Mouse (Mus musculus): Measurements from ENCODE around the gene Slc4a1.

Slc4a1 gene

DNA sequence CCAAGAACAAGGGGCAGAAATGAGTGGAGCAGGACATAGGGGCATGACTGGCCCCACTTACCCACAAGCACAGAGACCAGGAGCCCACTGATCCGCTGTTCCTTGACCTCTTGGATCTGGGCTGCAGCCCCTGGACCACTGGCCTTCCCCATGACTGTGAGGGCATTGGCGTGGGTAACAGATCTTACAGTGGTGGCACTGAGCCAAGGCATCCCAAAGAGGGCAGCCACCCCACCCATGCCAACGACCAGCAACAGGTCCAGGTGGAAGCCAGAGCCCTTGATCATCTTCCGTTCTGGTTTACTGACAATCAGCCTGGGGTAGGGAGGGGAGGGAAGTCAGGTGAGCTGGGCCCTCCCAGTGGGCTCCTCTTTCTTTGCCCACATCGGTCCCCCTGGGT lies 13.6 kb downstream of the Slc4a1 start:
- DNase-seq (ENCODE audit: extremely low read depth, low read depth, low spot score) = no peak

- no peak for DNase-seq (ENCODE audit: extremely low read depth, low read depth, low spot score)
Observed at GRCm38 (mm10) chr11:102350981-102351523, 15.0 kb downstream of the Slc4a1 start.

- DNase-seq (ENCODE audit: extremely low read depth, low read depth, low spot score) = no peak
Observed at GRCm38 (mm10) chr11:102350416-102350815, 15.6 kb downstream of the Slc4a1 start.

GRCm38 (mm10) chr11:102349189-102349954 lies 16.6 kb downstream of the Slc4a1 start:
- no peak for DNase-seq (ENCODE audit: extremely low read depth, low read depth, low spot score)

- DNase-seq (ENCODE audit: extremely low read depth, low read depth, low spot score) = no peak
Observed at GRCm38 (mm10) chr11:102348771-102349170, 17.2 kb downstream of the Slc4a1 start.

DNA sequence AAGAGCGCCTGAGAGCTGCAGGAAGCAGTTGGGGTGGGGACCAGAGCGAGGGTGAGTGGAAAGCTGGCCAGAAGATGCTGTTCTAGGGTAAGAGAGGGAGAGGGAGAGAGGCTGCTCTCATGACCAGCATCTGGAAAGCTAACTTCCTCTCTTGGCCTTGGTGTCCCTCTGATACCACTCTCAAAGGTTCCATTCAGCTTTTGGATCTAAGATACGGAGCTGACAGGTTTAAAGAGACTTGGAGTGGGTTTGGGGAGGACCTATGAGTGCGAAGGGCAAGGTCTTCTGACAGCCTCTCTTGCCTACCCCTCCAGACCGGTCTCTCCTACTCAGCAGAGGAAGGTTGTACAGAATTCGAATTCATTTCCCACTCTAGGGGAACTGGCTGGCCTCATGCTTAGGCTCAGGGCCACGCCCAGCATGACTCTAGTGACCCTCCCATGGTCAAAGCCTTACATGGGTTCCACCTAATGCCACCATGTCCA lies 17.9 kb downstream of the Slc4a1 start:
- DNase-seq (ENCODE audit: extremely low read depth, low read depth, low spot score) = no peak

GRCm38 (mm10) chr11:102347683-102348082 lies 18.3 kb downstream of the Slc4a1 start:
- no peak for DNase-seq (ENCODE audit: extremely low read depth, low read depth, low spot score)

GRCm38 (mm10) chr11:102346926-102347325 lies 19.1 kb downstream of the Slc4a1 start:
- no peak for DNase-seq (ENCODE audit: extremely low read depth, low read depth, low spot score)

GRCm38 (mm10) chr11:102344458-102344857 lies 21.5 kb downstream of the Slc4a1 start:
- DNase-seq (ENCODE audit: extremely low read depth, low read depth, low spot score) = no peak

DNA sequence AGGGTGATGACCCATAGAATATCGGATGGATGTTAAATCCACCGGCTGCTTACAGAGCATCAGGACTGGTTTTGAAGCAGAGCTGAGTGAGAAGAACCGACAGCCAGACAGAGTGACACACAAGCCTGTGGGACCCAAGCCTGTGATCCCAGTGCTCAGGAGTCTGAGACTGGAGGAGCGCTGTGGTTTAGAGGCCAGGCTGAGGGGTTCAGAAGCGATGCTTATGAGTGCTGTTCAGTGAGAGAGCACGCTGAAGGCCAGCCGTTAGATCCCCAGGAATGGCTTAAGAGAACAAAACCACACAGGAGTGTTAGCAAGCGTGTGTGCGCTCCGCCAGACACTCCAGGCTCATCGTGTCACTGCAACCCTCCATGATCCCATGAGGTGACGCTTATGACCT lies 23.3 kb downstream of the Slc4a1 start:
- no peak for DNase-seq (ENCODE audit: extremely low read depth, low read depth, low spot score)

GRCm38 (mm10) chr11:102341101-102341500 lies 24.9 kb downstream of the Slc4a1 start:
- no peak for DNase-seq (ENCODE audit: extremely low read depth, low read depth, low spot score)

- DNase-seq (ENCODE audit: extremely low read depth, low read depth, low spot score) = no peak
Observed at GRCm38 (mm10) chr11:102339624-102340023, 26.4 kb downstream of the Slc4a1 start.

GRCm38 (mm10) chr11:102339195-102339594 lies 26.8 kb downstream of the Slc4a1 start:
- no peak for DNase-seq (ENCODE audit: extremely low read depth, low read depth, low spot score)

GRCm38 (mm10) chr11:102338561-102338960 lies 27.4 kb downstream of the Slc4a1 start:
- no peak for DNase-seq (ENCODE audit: extremely low read depth, low read depth, low spot score)

- no peak for DNase-seq (ENCODE audit: extremely low read depth, low read depth, low spot score)
Observed at GRCm38 (mm10) chr11:102337921-102338320, 28.1 kb downstream of the Slc4a1 start.

GRCm38 (mm10) chr11:102336191-102336590 lies 29.8 kb downstream of the Slc4a1 start:
- DNase-seq (ENCODE audit: extremely low read depth, low read depth, low spot score) = no peak

DNA sequence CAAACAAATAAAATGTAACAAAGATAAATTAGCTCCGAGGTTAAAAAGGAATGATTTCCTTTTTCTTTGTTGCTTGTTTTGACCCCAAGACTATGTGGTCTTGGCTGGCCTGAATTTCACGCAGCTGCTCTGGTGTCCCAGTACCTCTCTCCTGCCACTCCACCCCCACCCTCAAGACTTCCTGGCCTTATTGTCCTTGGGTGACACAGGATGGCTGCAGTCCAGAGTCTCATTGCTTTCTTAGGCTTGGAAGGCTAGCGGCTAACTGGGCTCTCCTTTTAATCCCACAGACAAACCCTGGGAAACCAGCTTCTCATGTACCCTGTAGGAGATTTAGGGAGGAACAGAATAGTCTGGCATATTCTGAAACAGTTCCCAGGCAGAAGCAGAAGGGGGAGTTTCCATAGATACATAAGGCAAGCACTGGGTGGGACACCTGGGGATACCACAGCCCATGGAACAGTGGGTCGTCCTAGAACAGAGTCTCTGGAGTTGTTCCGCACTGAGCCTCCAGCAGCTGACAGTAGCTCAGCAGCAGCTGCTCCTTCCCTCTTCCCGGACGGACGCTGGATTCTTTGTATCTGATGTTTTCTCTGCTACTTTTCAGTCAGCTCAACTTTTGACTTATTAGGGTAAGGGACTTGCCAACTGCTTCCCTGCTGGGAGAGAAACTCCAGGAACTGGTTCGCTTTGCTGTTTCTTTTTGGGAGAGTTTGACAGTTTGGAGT lies 30.9 kb downstream of the Slc4a1 start:
- no peak for DNase-seq (ENCODE audit: extremely low read depth, low read depth, low spot score)

DNA sequence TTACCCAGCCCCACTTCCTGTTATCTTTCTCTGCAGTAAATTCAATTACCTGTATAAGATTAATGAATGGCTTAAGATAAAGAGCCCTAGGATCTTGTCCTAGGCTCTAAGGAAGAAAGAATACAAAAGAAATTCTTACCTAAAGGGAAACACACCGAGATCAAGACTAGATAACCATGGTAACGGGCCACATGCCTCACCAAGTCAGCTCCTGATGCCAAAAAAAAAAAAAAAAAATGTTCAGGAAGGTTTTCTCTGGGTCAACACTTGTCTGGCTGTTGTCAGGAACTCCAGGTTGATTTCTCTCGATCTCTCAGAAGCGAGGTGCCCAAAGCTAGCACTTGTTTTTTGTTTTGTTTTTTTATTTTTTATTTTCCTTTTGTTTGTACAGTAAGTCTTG lies 32.0 kb downstream of the Slc4a1 start:
- DNase-seq (ENCODE audit: extremely low read depth, low read depth, low spot score) = no peak

DNA sequence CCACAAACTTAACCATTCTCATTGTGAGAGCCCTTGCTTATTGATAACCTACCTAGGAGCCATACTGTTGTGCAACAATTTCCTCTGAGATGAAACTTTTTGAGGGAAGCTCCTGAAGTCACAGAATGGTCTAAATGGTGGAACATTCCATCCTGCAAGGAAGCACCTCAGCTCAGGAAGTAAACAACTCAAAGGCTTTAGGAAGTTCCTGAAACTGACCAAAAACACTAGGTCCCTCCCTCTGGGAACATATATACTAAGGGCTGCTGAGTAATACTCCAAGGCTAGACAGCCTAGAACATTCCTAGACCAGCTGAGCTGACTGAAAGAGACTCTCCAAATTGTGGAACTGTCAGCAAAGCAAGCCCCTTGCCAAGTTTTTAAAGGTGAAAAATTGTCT lies 32.9 kb downstream of the Slc4a1 start:
- DNase-seq (ENCODE audit: extremely low read depth, low read depth, low spot score) = no peak

GRCm38 (mm10) chr11:102331806-102332205 lies 34.2 kb downstream of the Slc4a1 start:
- DNase-seq (ENCODE audit: extremely low read depth, low read depth, low spot score) = no peak

DNA sequence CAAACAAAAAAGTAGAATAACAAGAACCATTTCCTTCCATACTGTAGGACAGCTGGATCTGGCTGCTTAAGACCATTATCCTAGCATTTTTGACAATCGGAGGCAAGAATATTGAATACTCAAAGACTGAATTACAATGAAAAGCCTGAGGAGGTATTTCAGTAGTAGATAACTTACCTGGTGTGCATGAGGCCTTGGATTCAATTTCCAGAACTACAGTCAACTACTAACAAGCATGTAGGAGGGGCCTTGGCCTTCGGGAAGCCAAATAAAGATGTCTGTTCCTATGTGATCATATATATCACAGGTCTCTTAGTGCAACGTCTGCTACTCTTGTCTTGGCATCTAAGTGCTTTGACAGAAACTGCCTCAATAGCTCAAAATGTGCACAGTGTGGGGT lies 36.0 kb downstream of the Slc4a1 start:
- no peak for DNase-seq (ENCODE audit: extremely low read depth, low read depth, low spot score)

- DNase-seq (ENCODE audit: extremely low read depth, low read depth, low spot score) = no peak
Observed at GRCm38 (mm10) chr11:102329518-102329917, 36.5 kb downstream of the Slc4a1 start.

Data from fat pad, adult 2 months (tissue).